Mouse (Mus musculus) liver, embryonic 14 days (tissue): ENCODE results near the gene Bnip3. TPM values are rescaled to one million over a fixed set of nuclear protein-coding genes. Genes with fewer than 3 reads are reported as not detected.

Source experiments
- polyA plus RNA-seq: library from polyadenylated mRNA; depleted of rRNA; stranded (reverse); fragments of >200 nt; gene quantifications from 2 replicates; pipeline ENCODE4 v1.2.3, GENCODE M21; 2012; rRNA removed

Bnip3 gene
- 16.6 and 22.1 TPM in 2 replicates for polyA plus RNA-seq

DNA sequence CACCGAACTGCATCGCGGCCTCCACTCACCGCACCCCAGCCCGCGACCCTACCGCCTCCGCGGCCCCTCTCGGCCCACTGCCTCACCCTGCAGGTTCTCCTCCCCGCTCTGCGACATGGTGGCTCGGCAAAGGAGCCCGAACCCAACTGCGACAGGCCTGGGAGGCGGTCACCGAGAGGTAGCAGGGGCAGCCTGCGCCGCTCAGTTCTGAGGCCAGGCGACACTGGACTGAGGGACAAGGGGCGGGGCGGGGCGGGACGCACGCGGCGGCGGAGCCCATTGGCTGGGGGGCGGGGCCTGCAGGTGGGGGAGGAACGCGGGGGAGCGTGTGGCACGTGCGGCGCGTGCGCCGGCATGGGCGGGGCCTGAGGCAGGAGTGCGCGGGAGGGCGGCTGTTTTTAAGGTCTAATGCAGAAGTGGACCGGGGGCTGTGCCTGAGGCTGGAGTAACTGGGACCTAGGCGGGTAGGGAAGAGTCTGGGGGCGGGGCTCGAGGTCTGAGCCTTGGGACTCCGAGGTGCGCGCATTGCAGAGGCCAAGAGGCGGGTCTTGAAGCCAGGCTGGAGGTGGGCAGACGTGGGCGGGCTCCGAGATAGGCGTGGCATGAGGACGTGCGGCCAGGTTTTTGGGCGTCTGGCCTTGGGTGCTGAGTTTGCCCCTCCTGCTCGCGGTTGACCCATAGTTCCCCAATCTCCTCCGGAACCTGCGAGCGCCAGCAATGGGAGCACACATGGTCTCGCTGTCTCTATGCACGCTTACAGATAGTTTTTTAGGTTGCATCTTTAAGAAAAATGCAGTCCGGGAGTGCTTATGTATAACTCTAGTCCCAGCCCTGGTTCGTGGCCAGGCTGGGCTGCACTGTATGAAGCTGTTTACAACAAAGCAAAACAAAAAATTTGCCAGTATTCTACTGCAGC, at the start of gene Bnip3:
TSS of gene Bnip3 (minus strand) at position 243 of the 916 bp plus-strand sequence.

DNA sequence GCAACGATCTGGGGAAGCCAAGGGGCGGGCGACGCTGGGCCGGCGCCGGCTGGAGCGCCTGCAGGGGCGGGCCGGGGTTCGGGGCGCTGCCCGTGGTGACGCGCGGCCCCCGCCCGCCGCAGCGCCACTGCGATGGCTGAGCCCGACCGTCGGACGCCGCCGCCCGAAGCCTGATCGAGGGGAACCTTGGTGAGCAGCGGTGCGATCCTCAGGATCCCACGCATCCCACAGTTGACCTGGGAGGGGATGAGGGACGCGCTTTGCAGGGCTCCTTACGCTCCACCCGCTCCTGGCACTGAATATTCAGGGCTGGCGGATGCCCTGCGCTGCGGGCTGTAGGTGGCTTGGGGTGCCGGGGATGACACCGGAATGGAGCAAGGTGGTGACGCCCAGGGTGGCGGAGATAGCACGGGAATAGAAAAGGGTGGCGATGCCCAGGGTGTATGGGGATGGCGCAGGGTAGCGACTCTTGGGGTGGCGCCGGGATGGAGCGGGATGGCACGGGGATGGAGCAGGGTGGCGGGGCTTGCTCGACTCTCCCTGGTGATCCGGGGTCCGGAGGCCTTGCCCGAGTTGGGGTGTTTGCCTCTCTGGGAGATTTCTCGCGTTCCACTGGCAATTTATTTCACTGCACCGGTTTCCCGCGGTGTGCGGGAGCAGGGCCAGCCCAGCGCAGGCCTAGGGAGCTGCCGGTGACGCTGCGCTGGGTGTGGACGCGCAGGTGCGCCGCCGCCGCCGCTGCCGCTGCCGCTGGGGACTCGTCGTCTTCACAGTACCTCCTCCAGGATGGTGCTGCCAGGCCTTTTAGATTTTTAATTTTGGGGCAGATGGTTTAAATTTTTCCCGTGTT, 31.5 kb upstream of the Bnip3 start, which contains the start of gene Jakmip3:
TSS of gene Jakmip3 (plus strand) at position 119 of the 850 bp plus-strand sequence.

GRCm38 (mm10) chr7:138845544-138846391, 63.6 kb downstream of the Bnip3 start, which contains the start of the genes Ppp2r2d and Mapk1ip1:
Gene Ppp2r2d, plus strand, starts transcription at chr7:138846079.
Gene Mapk1ip1, minus strand, starts transcription at chr7:138846273.

Other genes starting within 250 kb of the Bnip3 start
- 13.6 and 15.4 TPM in 2 replicates for gene Ppp2r2d, start 63.4 kb downstream of the Bnip3 start, polyA plus RNA-seq
- gene Mapk1ip1, start 63.2 kb downstream of the Bnip3 start, polyA plus RNA-seq, result 5.0 and 6.2 TPM in 2 replicates
- gene Jakmip3, start 31.2 kb upstream of the Bnip3 start, polyA plus RNA-seq, result 0.01 and 0.02 TPM in 2 replicates
- gene Dpysl4, start 176.5 kb upstream of the Bnip3 start, polyA plus RNA-seq, result 0.05 and 0.20 TPM in 2 replicates